Mouse (Mus musculus) forelimb bud, embryonic 11.5 days (tissue): ENCODE measurements around the gene Kctd20.

Source experiments
- DNase-seq: peaks from one replicate; pipeline ENCODE4 v3.0.0-alpha.2; 2012; ENCODE audit warnings: low read depth, low spot score

Gene Kctd20

DNA sequence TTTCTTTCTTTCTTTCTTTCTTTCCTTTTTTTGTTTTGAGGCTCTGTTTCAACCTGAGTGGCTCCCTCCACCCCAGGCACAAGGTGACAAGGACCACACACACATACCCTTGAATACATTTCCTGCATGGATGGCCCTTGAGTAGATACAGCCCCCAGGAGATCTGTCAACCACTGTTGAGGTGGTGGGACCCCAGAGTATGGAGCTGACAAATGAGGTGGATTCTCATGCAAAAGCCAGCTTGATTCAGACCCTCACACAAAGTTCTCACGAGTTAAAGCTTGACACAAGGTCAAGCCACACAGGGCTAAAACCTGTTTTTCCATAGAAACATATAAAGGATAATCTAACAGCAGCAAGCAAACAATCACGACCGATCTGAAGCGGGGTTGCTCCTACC, 19.5 kb upstream of the Kctd20 start:
- DNase-seq: no peak

DNA sequence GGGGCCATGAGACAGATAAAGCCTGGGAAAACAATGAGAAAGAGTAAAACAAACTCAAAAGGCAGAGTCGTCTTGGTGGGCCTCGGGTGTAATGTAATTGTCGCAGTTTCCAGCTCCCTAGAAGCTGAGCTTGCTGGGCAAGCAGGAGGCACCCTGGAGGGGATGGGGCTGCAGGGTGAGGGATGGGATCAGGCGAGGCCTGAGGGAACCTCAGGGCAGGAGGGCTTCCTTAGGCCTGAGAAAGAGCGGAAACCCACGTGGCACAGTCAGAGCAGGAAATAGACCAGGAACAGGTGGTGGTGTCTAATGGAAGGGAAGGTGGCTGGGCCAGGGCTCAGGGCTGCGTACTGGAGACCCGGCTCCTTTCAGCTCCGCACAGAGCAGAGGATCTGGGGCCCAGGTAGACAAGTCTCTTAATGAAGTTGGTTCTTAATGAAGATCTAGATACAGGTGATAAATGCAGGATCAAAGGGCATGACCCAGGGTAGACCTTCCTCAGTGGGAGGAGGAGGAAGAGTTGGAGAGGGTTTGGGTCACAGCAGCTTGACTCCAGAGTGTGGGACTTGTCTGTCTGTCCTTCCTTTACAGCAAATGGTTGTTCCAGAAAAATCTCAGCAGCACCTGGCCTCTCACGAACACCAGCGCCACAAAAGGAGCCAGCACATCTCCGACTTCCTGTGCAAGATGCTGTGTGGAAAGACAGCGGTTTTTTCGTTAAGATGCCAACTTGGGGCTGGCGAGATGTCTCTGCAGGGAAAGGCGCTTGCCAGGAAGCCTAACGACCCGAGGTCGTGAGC, 17.4 kb upstream of the Kctd20 start:
- DNase-seq: no peak

DNA sequence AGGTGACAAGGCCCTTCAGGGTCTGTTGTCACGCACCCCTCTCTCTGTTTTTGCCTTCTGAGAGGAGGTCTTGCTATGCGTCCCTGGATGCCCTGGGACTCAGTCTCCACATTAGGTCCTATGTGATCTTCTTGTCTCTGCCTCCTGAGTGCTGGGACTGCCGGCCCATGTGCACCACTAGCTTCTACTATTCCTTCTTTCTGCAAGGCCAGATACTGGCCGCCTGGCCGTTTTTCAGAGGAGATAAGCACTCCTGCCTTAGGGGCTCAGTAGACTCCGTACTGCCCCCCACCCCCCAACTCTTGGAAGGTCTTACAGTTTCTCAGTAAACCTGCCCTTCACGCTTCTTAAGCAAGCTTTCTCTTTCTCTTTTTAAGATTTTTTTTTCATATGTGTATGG, 15.6 kb upstream of the Kctd20 start:
- no peak for DNase-seq

DNA sequence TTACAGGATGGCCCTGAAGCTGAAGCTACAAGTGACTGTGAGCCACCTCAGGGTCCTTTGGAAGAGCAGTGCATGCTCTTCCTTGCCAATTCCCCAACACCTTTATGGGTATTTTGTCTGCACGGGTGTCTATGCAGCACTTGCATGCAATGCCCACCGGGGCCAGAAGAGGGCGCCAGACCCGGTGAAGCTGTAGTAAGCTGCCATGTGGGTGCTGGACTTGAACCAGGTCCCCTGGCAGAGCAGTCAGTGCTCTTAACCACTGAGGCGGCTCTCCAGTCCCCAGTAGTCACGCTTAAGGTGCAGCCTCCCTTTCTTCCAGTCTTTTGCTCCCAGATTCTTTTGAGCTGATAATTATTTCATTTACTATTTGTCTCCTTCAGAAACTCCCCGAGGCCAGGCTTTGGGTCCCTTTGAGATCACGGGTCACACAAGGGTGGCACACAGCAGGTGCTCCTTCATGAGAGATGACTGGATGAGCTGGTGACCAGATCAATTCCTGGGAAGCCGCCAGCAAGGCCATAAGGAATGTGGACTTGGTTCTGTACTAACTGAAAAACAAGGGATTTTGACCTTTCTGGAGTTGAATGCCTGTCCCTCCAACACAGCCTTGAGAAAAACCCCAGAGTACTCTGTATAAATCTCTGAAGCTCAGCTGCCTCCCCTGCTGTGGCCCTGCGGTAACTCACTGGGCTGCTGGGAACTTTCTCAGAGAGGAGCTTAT, 15.0 kb upstream of the Kctd20 start:
- DNase-seq: no peak

DNA sequence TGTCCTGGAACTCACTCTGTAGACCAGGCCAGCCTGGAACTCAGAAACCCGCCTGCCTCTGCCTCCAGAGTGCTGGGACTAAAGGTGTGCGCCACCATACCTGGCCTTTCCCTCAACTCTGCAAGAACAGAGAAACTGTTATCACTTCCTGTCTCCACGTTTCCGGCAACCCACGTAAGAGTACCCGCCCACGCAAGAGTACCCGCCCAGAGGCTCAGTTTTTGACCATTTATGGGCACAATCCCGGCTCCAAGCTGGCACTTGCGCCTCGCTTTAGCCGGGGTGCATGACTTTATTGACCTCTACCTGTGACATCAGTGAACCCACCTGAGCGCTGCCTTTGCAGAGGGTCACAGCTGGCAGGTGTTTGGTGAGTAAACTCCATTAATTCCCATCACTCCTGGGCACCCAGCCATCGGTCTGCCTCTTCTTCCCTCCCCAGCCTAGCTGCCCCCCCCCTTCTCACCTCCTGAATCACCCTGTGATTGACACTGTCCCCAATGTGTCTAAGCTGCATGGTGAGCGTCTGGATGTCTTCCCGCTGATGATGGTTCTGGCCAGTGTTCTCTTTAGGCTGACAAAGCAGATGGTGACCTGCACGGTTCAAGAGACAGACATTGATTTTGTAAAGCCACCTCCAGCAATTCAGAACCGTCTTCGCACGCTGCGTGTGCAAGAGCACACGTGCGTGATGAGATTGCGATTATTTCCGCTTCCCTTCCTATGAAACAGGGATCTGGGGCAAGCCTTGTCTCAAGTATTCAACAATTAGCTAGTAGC, 10.8 kb upstream of the Kctd20 start:
- DNase-seq: no peak

DNA sequence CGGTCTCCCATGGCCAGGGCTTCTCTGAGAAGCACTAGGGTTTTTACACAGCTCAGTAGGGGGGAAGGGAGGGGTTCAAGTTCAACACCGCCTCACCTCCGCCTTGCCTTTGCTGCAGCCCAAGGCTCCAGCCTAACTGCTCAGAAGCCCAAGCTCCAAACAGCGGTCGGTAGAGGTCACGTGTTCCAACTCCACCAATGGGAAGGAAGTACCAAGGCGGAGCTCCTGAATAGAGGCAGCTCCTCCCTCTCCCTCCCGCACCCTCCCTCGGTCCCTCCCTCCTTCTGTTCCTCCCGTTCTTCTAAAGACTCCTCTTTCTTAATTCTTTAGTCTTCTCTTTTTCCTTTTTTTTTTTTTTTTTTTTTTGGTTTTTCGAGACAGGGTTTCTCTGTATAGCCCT, 9.6 kb upstream of the Kctd20 start:
- no peak for DNase-seq

DNA sequence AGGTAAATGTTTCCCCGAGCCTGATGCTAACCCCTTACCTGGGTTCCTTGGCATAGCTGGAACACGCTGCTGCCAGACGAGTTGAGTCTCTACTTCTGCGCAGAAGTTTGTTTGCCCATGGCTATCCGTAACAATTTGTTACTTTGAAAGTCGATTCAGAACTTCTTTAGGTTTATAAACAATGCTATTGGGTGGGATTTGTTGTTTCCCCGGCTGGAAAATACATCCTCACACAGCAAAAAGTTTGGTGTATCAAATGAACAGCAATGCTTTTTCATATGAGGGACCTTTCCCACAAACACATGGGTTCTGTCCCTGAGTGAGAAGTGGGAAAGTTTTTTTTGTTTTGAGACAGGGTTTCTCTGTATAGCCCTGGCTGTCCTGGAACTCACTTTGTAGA, 8.0 kb upstream of the Kctd20 start, which contains the start of gene Pxt1:
Pxt1 (minus strand) TSS at position 101 of the 400 bp plus-strand sequence.
- no peak for DNase-seq

DNA sequence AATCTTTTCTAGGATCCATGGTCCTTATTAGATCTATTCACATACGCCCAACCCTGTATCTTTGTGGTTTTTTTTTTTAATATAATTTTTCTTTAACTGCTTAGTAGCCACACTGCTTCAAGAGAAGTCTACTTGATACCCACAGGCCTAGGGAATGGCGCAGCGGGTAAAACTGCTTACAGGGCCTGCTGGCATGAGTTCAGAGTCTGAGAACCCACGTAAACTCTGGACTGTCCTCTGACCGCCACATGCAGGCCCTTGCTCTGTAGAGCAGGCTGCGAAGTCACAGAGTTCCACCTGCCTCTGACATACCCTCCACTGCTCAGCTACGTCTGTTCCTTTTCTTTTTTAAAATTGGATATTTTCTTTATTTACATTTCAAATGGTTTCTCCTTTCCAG, 7.3 kb upstream of the Kctd20 start:
- no peak for DNase-seq

DNA sequence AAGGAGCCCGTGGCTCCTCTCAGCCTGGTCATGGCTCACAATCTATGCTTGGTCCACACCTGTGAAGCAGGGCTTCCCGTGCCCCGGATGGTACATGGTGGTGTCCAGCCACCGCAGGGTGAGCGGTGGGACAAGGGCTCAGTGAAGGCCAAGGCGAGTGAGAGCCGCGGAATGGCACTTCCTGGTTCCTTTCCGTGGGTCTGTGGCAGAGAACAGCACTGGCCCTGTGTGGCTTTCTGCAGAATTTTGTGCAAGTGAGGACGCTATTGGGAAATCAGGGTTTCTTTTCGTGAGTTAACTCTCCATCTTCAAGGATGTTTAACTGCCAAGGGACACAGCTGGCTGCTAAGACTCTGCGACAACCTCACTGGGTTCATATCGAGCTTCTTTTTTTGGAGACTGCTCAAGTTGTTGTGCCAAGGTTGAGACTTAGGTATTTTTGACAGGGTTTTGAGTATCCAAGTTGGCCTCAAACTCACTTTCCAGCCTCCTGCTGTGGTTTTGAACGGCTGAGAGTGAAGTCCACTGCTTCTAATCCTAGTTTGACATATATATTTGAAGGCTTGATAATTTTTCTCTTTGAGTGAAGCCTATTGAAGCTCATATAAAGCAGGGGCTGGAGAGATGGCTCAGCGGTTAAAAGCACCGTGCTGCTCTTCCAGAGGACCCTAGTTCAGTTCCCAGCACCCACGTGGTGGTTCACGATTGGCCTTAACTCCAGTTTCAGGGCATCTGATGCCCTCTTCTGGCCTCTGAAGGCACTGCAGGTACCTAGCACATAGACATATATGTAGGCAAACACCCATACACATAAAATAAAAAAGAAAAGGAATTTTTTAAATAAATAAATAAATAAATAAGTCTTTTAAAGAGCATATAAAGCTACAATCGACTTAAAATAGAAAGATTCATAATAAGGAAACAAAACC, 4.5 kb upstream of the Kctd20 start:
- DNase-seq: no peak

DNA sequence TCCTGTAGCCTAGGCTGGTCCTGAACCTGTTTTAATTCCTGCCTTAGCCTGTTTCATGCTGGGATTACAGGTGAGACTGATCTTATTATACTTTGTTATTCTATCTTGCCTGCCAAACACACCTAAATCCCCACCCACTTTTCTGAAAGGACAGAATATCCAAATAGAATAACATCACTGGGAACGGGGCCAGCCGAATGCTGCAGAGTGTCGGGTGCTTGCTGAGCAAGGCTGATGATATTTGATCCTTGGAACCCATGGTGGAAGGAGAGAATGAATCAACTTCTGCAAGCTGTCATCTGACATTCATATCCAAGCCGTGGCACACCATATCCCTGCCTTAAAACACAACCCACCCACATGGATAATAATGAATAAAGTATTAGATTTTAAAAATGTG, 3.1 kb upstream of the Kctd20 start:
- no peak for DNase-seq

DNA sequence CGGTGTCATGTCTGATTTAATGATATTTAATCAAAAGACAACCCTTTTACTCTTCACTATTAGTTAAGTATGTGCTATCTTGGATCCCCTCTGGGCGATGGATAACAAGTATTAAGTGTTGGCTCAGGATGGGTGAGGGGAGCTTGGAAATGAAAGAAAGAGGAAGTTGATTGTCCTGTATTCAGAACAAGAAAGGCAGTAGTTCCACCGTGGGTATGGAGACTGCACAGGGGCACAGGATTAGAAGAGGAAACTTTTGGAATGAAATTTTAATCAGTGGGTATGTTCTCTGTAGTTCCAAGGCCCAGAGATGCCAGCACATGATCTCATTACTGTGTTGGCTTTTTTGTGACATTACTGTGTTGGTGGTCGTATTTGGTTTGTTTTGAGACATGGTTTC, 999 bp upstream of the Kctd20 start:
- DNase-seq: no peak

DNA sequence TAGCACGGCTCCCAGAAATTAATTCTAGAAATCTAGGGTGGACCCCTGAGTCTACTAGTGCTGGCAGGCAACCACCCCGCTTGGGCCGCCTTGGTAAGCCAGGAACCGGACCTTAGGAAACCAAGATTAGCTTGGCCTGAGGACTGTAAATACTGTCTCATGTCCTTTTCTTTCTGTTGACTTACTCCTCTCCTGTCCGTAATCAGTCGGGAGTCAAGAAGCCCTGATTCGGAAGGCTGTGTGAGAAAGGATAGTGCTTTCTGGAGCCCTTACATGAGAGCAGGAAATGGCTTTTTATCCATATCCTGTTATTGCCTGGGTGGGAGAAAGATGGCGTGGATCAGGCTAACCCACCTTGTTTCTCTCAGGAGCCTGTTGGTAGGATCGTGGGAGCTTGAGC, 1.5 kb downstream of the Kctd20 start:
- DNase-seq: peak; percentile 9

DNA sequence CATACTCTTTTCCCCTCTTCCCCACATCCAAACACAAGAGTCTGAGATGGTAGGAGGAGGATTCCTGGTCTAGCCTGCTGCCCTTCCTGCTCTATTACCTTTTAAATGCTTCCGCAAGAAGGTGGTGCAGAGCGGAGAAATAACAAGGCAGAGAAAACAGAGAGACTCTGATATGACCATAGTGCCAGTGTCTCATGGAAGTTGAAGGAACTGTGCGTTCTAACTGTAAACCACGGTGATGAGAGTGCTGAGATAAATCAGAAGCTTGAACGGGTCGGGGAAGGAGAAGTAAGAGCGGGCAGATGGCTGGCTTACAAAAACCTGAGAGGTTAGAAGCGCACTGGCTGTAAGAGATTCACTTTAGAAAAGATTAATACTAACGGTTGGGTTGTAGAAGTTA, 2.7 kb downstream of the Kctd20 start:
- DNase-seq: no peak

DNA sequence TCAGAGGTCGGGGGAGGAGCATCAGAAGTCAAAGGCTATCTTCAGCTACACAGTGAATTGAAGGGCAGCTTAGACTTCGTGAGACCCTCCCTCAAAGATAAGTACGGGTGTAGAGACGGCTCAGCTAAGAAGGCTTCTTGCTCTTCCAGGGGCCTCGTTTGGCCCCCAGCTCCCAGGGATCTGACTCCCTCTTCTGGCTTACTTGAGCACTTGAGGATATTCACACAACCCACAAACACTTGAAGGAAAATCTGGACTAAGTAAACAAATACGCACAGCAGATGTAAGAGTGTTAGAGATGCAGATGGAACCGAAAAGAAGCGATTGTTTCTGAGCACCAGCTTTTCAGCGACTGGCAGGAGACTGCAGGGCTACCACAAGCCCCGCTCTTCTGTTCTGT, 8.8 kb downstream of the Kctd20 start:
- DNase-seq: no peak

DNA sequence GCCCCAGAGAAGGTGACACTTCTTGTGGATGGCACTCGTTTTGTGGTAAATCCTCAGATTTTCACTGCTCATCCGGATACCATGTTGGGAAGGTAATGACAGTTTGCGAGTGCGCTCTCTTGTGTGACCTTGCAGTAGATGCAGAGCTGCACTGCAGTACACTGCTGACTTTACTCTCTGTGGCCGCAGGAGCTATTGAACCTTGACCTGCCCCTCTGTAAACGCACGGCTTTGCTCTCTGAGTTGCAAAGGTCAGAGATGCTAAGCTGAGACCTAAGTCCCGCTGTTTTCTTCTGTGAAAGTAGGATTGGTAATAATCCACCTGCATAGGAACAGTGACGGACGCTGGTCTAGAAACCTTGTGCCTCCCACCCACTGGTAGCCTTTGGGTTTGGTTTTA, 9.8 kb downstream of the Kctd20 start:
- DNase-seq: no peak

DNA sequence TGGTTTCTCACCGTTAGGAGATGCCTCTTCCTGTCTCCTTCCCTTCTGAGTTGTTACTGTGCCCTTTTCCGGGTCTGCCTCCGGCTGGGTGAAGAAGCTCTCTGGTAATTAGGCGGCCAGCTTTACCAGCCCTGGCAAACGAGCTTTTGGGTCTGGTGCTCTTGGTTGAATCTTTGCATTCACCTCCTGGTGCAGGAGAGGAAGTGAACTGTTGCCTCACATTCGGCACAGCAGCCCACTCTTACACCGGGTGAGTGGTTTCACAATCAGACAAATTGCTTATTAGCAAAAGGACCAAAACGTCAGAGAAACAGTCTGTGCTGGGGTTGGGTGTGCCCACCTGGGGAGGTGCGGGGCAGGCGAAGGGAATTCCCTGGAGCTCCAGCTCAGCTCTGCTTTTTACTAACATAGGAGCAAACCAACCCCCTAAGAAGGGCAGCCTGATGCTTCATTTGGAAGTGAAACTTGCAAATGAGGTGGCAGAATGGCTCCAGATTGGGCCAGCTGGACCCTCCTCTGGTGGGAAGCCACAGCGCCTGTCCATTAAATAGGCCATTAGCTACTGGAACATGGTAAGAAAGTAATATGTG, 15.4 kb downstream of the Kctd20 start:
- DNase-seq: no peak

DNA sequence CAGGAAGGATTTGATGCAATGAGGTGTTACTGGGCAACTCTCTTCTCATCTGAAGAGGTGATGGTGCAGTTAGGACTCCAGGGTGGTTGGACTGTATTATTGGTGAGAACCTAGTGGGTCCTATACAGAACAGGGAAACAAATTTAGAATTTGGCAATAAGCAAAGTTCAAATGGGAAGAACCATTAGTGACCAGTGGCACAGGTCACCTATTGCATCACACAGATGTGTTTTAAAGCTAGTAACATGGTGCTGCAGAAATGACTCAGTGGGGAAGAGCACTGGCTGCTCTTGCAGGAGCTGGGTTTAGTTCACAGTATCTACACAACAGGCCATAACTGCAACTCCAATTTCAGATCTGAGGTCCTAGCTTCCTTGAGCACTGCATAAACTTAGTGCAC, 18.4 kb downstream of the Kctd20 start:
- no peak for DNase-seq

DNA sequence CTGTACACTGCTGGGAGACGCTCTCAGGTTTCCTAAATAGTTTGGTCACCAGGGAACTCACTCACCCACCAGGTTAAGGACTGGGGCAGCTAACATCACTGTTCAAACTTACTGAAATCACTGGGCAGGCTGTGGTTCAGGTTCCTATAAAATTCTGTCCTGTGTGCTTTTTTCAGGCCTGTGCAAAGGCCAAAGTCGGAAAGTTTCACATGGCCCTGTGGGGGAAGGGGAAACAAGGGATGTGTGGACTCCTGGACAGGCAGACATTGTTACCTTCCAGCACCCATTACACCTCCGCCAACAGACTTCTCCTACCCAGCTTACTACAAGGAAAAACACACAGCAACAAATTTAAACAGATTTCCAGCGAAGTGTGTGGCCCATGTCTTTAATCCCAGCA, 27.3 kb downstream of the Kctd20 start:
- no peak for DNase-seq

DNA sequence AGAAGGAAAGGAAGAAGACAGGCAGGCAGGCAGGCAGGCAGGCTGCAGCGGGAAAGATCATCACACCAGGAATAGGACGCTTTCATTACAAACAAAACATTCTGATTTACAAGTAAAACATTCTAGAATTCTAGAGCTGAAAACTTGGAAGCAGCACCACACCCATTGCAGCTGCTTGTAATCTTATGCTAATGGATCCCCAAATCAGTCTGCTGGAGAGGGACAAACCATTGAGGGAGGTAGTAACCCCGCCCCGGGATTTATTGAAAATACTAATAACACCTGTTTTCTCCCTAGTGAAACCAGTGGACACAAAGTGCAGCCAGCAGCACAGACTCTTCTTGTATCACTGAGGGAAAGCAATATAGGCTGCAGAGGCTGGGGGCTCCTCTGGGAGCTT, 29.3 kb downstream of the Kctd20 start:
- DNase-seq: no peak

DNA sequence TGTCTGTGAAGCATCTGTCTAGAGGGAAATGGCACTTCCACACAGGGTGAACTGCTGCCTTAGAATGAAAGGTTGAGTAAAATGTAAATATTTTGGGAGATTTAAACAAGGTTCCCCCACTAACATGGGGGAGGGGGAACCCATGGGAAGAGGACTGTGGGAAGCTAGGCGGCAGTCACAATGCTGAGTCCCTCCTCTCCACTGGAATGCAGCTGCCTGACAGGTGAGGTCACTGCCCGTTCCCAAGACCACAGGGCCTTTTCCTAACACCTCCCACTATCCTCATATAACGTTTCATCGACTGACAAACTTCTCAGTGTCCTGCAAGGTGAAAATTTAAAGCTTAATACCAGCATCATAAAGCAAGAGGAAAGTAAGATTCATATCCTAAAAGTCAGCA, 30.8 kb downstream of the Kctd20 start:
- DNase-seq: no peak
